9 mouse cellular contexts compared by ENCODE assay signal in genomic region chr17:52461709-52462141, GRCm38 (mm10).
DNase-seq lines count a peak whose midpoint lies in the region; ATAC-seq and TF ChIP-seq lines count a peak whose summit lies in the region.
"Had no signal": no experiment of that assay in that cellular context is flagged by ENCODE, and none has a peak within 500 bp of the region (broad histone marks: within the 10 kb centered on the region; RNA-seq: fewer than 3 reads in every experiment).

No protein-coding gene starts in this region.

- H3K4me3 ChIP-seq in liver, embryonic 14.5 days (ENCODE audit: insufficient read depth in 1 of 2, low read depth in 2 of 2, low read length in 2 of 2), result no peak overlapping the region
- no peak overlapping the region for H3K4me3 ChIP-seq in liver, embryonic 12.5 days
- H3K4me3 ChIP-seq in forebrain, embryonic 16.5 days (replicated peaks; ENCODE audit: low read length), result no peak overlapping the region
- no peak overlapping the region for H3K4me3 ChIP-seq in midbrain, embryonic 10.5 days
- H3K4me3 ChIP-seq: embryonic facial prominence, embryonic 13.5 days had no signal

- ATAC-seq in liver, embryonic 14.5 days (ENCODE audit: insufficient read depth), result no peak
- ATAC-seq in liver, embryonic 12.5 days, result no peak
- ATAC-seq in cerebellum, adult (ENCODE audit: insufficient number of reproducible peaks, low FRiP score, low TSS enrichment), result peak; percentile 15; the same call in 1 of the 2 replicates
- peak; percentile 54 for ATAC-seq in forebrain, embryonic 16.5 days

- TF ChIP-seq CTCF in liver, embryonic 14.5 days (IDR thresholded peaks at IDR 0.05; ENCODE audit: low read depth), result peak; percentile 18; the same call in 1 of the 2 replicates

- no peaks in the 10 kb centered on the region for H3K4me1 ChIP-seq in liver, embryonic 14.5 days (replicated peaks; ENCODE audit: control insufficient read depth in 2 of 2, insufficient read depth in 2 of 2, low read length in 1 of 2)
- H3K4me1 ChIP-seq in liver, embryonic 12.5 days, result no peaks in the 10 kb centered on the region
- peaks cover 16% of the 10 kb centered on the region for H3K4me1 ChIP-seq in forebrain, embryonic 16.5 days (replicated peaks; ENCODE audit: control insufficient read depth, insufficient read depth, low read length)
- H3K4me1 ChIP-seq in midbrain, embryonic 10.5 days, result peaks cover 18% of the 10 kb centered on the region

- WGBS in liver, embryonic 14.5 days (ENCODE audit: insufficient replicate concordance), result 35% methylated on average over 6 of the region's 6 CpGs
- WGBS in liver, embryonic 12.5 days (ENCODE audit: insufficient replicate concordance), result 34% methylated on average over 6 of the region's 6 CpGs
- WGBS in forebrain, embryonic 16.5 days, result 16% methylated on average over 6 of the region's 6 CpGs
- 27% methylated on average over 6 of the region's 6 CpGs for WGBS in midbrain, embryonic 10.5 days

- no peaks in the 10 kb centered on the region for H3K36me3 ChIP-seq in liver, embryonic 14.5 days (replicated peaks; ENCODE audit: control insufficient read depth, insufficient read depth, low read depth)
- no peaks in the 10 kb centered on the region for H3K36me3 ChIP-seq in liver, embryonic 12.5 days
- no peaks in the 10 kb centered on the region for H3K36me3 ChIP-seq in forebrain, embryonic 16.5 days (ENCODE audit: control insufficient read depth, insufficient read depth)
- no peaks in the 10 kb centered on the region for H3K36me3 ChIP-seq in midbrain, embryonic 10.5 days
- H3K36me3 ChIP-seq in splenic B cell, adult 2 months (ENCODE audit: control insufficient read depth, insufficient read depth, low read length, poor library complexity, severe bottlenecking), result no peaks in the 10 kb centered on the region
- H3K36me3 ChIP-seq: embryonic facial prominence, embryonic 13.5 days had no signal

- DNase-seq in liver, embryonic 14.5 days (ENCODE audit: low read depth in 3 of 3, low spot score in 3 of 3), result no peak
- peak; percentile 32 to 76 for DNase-seq in layer of hippocampus, adult 18-20 months (ENCODE audit: low spot score in 2 of 2)
- DNase-seq in midbrain, embryonic 10.5 days (ENCODE audit: low spot score), result peak; percentile 42
- DNase-seq in splenic B cell, adult 2 months (ENCODE audit: low read depth, low spot score), result peak; percentile 62
- DNase-seq in gastrocnemius, adult 18-20 months (ENCODE audit: low spot score), result no peak

- H3K27me3 ChIP-seq in liver, embryonic 14.5 days (ENCODE audit: control insufficient read depth, insufficient read depth, low read length), result no peaks in the 10 kb centered on the region
- H3K27me3 ChIP-seq in liver, embryonic 12.5 days (replicated peaks), result no peaks in the 10 kb centered on the region
- H3K27me3 ChIP-seq in forebrain, embryonic 16.5 days (replicated peaks; ENCODE audit: control insufficient read depth, insufficient read depth, low read length), result no peaks in the 10 kb centered on the region
- H3K27me3 ChIP-seq in midbrain, embryonic 10.5 days (ENCODE audit: low read depth, poor library complexity, severe bottlenecking), result no peaks in the 10 kb centered on the region
- H3K27me3 ChIP-seq in splenic B cell, adult 2 months (ENCODE audit: control insufficient read depth, insufficient read depth, low read length, poor library complexity, severe bottlenecking), result no peaks in the 10 kb centered on the region
- H3K27me3 ChIP-seq: embryonic facial prominence, embryonic 13.5 days had no signal

- H3K9me3 ChIP-seq in liver, embryonic 14.5 days (ENCODE audit: control insufficient read depth, low read length), result no peaks in the 10 kb centered on the region
- H3K9me3 ChIP-seq in liver, embryonic 12.5 days (replicated peaks), result no peaks in the 10 kb centered on the region
- no peaks in the 10 kb centered on the region for H3K9me3 ChIP-seq in forebrain, embryonic 16.5 days (ENCODE audit: control insufficient read depth, low read length)
- H3K9me3 ChIP-seq in midbrain, embryonic 10.5 days (replicated peaks), result no peaks in the 10 kb centered on the region
- H3K9me3 ChIP-seq: embryonic facial prominence, embryonic 13.5 days had no signal

- H3K9ac ChIP-seq in liver, embryonic 14.5 days (replicated peaks), result no peak overlapping the region
- no peak overlapping the region for H3K9ac ChIP-seq in liver, embryonic 12.5 days
- H3K9ac ChIP-seq in forebrain, embryonic 16.5 days (replicated peaks; ENCODE audit: low read depth, low read length), result no peak overlapping the region
- H3K9ac ChIP-seq: embryonic facial prominence, embryonic 13.5 days had no signal

- no peak overlapping the region for H3K4me2 ChIP-seq in liver, embryonic 14.5 days (ENCODE audit: low read depth)
- H3K4me2 ChIP-seq in liver, embryonic 12.5 days, result no peak overlapping the region
- peak overlapping the region; percentile 2; the same call in 1 of the 2 replicates for H3K4me2 ChIP-seq in forebrain, embryonic 16.5 days (ENCODE audit: low read length)
- H3K4me2 ChIP-seq: embryonic facial prominence, embryonic 13.5 days had no signal

- TF ChIP-seq EP300 in liver, embryonic 14.5 days (IDR thresholded peaks at IDR 0.05; ENCODE audit: low read depth), result no peak

- H3K27ac ChIP-seq in liver, embryonic 14.5 days, result no peak overlapping the region
- H3K27ac ChIP-seq in liver, embryonic 12.5 days, result no peak overlapping the region
- no peak overlapping the region for H3K27ac ChIP-seq in forebrain, embryonic 16.5 days (ENCODE audit: low read length)
- no peak overlapping the region for H3K27ac ChIP-seq in midbrain, embryonic 10.5 days (replicated peaks)
- H3K27ac ChIP-seq: embryonic facial prominence, embryonic 13.5 days had no signal

Comparison
In these comparisons a context has a peak if more than half of its experiments do, and no peak if none do; other contexts are left out.
1. ATAC-seq: peak in cerebellum, adult (single experiment) and forebrain, embryonic 16.5 days (single experiment); none in liver, embryonic 14.5 days (single experiment) and liver, embryonic 12.5 days (single experiment).
2. DNase-seq: peak in layer of hippocampus, adult 18-20 months (2 of 2), midbrain, embryonic 10.5 days (single experiment) and splenic B cell, adult 2 months (single experiment); none in liver, embryonic 14.5 days (0 of 3) and gastrocnemius, adult 18-20 months (single experiment).